Mouse (Mus musculus) regulatory T cell (primary cell): ENCODE results near the gene Nell2.

ENCODE experiments used
- in situ Hi-C: fragments of 300-600 bp; cut with MboI, MseI; formaldehyde crosslinking; loops from one replicate; pipeline ENCODE4 v1.15.1; 2025; ENCODE audit warnings: high pct_unique_total_duplicates

Nell2 gene

DNA sequence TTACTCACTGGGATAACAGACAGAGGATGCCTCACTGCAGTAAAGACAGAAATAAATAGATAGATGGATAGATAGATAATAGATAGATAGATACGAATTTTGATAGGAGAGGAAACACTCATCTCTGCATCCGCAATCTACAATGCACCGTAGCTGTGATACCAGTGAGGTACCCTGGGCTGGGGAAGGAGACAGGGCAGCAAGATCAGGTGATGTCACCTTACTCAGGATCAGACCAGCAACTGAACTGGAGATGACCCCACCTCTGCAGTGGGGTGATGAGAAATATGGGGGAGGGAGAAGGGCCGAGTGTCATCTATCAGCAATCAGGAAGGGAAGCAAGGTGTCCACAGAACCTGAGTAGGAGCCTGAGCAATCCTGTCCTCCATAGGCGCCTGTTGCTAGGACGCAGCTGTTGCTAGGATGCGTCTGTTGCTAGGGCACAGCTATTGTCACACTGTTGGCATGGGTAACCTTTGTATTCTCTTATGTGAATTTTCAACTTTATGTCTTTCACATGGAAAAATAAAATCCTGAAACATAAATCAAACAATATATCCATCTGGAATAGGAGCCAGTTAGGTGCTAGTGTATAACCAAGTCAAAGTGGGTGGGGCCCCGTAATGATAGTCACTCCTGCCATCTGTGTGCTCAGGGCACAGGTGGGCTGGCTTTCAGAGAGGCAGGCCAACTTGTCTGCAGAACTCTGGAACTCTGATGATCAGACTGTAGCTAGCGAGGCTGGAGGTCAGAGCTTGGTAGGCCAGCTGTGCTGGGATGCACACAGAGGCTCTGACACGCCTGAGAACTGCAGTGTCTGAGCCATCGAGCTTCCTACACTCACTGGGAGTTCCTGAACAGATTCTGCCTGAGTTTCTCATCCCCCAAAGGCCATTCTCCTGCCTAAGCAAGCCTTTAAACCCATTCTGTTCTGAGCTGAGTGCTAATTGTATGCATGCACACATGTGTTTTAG lies 193.7 kb downstream of the Nell2 start:
- in situ Hi-C loops: no loop called here

GRCm38 (mm10) chr15:95333229-95333628 lies 195.1 kb downstream of the Nell2 start:
- in situ Hi-C loops: no loop called here

GRCm38 (mm10) chr15:95330926-95331325 lies 197.4 kb downstream of the Nell2 start:
- in situ Hi-C loops: no loop called here

GRCm38 (mm10) chr15:95322744-95323143 lies 205.6 kb downstream of the Nell2 start:
- in situ Hi-C loops: no loop called here

DNA sequence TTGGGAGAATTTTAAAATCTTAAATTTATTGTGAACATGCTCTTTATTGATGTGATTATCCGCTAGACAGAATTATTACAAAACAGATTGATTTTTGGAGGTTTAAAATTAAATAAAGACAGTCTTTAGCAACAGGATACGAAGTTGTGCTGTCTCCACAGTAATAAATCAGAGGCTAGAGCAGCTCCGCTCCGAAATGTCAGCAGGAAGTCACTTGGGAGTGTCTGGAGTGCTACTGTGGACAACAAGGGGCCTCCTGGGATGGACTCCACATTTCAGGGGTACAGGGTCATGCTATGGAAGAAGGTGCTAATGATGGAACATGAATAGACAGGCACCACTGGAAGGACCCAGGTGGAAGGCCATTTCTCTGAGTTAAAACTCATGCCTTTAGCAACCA lies 211.7 kb downstream of the Nell2 start:
- in situ Hi-C loops: loop anchor here (10.0 kb wide), 1 partner anchor 512 kb away; no protein-coding TSS in a partner anchor

DNA sequence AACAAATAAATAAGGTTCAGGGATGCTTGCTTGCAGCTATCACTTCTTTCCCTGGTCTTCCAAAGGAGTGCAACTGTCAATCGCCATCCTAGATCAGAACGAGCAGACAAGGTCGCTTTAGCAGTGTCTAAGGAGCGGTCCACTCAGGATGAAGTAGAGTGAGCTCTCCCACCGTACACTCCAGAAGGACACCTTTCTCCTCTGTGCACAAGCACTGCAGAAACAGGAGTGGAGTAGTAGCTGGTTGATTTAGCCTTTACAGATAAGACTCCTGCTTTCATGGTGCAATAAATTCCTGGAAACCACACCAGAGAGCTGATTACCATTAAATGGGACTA lies 213.6 kb downstream of the Nell2 start:
- in situ Hi-C loops: loop anchor here (10.0 kb wide), 1 partner anchor 510 kb away; no protein-coding TSS in a partner anchor

DNA sequence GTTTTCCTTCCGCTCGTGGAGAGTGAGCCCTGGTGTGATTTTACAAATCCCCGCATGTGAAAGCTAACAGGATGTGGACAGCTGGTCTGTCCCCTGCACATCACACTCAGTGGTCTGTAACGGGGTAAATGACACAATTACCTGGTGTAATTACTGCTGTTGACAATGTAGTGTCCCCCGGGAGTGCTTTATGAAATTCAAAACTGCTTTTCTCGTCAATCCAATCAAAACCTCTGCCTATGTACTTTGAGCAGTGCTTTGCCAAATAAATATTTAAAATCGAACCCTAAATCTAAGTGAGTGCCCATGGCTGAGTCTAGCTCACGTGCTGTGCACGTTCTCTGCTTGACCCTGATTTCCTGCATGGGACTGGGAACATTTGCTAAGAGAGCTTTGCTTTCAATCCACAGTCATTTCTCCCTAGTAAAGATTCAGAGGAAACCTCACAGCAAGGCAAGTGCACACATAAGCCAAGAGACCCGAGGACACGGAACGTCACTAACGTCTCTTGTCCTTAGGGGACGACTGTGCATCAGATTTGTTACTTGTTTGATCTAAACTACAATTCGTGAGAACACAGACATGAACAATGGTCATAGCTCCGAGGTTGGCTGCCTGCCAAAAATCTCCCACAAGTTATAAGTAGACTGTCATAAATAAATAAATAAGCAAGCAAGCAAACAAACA lies 214.1 kb downstream of the Nell2 start:
- in situ Hi-C loops: loop anchor here (10.0 kb wide), 1 partner anchor 509 kb away; no protein-coding TSS in a partner anchor

DNA sequence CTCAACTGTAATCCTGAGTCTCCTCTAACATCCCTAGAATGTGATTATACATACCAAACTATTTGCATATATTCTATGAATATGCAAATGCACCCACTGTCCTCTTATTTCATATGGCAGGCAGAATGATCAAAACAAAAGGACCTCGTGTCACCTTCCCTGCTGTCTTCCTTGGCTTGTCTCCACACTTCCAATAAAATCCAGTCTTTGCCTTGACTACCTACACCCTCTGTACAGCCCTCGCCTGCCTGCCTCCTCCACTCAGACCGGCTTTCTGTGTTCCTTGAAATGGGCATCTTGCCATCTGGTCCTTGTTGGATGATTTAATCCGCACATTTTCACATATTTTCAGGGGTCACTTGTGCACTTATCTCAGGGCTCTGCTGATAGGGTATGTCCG lies 215.1 kb downstream of the Nell2 start:
- in situ Hi-C loops: loop anchor here (10.0 kb wide), 1 partner anchor 508 kb away; no protein-coding TSS in a partner anchor

- in situ Hi-C loops: no loop called here
Observed at GRCm38 (mm10) chr15:95304102-95304501, 224.3 kb downstream of the Nell2 start.

- in situ Hi-C loops: no loop called here
Observed at GRCm38 (mm10) chr15:95296561-95296960, 231.8 kb downstream of the Nell2 start.

- in situ Hi-C loops: no loop called here
Observed at GRCm38 (mm10) chr15:95289047-95289446, 239.3 kb downstream of the Nell2 start.

DNA sequence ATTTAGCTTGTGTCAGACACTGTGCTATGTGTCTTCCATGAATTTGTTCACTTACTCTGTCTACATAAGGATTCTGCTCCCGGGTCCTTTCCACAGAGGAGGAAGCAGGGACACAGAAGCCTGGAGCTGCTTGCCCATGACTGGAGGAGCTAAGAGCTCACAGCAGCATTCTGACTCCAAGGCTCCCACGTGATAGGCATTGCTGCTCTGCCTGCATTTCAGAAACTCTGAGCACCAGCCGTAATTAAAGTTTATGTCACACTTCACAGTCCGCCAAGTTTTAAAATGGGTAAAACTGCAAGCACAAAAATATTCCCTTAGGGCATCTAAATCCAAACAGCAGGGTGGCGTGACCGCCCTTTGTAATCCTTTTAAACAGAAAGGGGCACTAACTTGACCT lies 243.2 kb downstream of the Nell2 start:
- in situ Hi-C loops: no loop called here

DNA sequence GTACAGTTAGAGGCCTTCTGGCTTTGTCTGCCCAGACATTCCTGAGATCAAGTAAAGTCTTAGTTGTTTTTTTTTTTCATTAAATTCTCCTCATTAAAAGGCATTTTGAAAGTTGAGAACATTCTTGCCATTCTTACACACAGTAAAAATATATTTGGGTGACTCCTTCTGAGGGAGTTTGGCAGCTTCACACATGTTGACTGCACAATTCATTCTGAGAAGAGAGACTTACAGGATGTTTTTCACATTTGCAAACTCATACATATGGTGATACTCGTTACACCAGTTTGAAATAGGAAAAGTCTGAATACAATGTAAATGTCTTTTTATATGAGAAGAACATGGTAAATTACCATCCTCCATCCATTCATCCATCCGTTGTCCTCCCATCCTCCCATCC lies 247.4 kb downstream of the Nell2 start:
- in situ Hi-C loops: no loop called here

- in situ Hi-C loops: no loop called here
Observed at GRCm38 (mm10) chr15:95278001-95278400, 250.4 kb downstream of the Nell2 start.

GRCm38 (mm10) chr15:95276556-95276955 lies 251.8 kb downstream of the Nell2 start:
- in situ Hi-C loops: no loop called here

DNA sequence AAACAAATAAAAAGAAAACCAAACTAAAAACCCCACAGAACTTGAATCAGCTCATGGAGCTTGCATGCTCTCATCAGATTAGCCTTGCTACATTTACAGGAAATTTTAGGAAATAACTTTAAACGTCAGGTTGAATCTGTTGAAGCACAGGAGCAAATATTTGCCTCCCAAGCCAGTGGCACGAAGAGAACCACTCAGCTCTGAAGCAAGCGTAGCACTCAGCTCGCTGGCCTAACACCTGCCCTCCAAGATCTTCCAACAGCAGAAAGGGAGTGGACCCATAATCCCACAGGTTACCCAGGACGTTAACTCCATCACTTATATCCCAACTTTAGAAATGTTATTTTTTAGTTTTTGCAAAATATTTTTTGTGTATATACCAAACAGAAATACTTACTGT lies 252.8 kb downstream of the Nell2 start:
- in situ Hi-C loops: no loop called here

DNA sequence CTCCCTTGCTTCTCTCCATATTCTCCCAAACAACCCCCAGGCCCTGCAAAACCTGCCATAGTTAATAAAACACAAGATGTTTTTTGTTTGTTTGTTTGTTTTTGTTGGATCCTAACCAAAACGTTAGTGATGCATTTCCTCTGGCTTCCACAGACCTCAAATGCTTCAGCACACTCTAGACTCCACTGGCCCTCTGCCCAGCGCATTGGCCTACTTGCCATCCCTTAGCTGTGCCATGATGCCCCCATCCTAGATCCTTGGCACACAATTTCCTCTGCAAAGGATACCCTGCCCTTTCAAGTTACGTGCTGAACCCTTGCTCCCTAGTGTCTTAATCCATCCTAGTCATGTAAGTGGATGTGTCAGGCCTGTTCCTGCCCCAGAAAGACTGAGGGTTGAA lies 255.1 kb downstream of the Nell2 start:
- in situ Hi-C loops: no loop called here

GRCm38 (mm10) chr15:95272167-95272566 lies 256.2 kb downstream of the Nell2 start:
- in situ Hi-C loops: no loop called here

DNA sequence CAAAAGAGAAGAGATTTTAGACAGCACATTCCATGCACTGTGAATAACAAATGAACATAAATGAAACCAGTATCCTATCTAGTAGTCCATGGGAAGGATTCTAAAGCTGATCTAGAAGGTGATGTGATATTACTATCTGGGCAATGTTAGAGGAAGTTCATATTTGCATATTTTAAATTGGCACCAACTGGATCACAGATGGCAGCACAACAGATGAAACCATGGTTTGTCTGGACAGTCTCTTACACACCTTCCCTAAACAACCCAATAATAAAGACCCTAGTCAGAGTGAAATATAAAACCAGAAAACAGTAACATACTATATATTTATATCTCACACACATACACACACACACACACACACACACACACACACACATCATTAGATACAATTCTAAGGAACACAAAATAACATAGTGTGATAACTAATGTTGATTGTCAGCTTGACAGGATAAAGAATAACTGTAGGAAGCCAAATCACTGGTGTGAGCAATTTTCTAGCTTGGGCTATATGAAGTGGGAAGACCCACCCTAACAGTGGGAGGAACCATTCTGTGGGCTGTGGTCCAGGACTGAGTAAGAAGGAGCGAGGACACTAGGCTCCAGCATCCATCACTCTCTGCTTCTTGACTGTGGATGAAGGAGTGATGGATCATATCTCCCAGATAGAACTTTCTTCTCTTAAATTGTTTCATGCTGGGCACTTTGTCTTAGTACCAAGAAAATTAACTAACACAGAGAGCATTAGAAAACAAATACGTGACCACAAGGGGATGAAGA lies 268.5 kb downstream of the Nell2 start:
- in situ Hi-C loops: no loop called here

- in situ Hi-C loops: no loop called here
Observed at GRCm38 (mm10) chr15:95257131-95257530, 271.2 kb downstream of the Nell2 start.

DNA sequence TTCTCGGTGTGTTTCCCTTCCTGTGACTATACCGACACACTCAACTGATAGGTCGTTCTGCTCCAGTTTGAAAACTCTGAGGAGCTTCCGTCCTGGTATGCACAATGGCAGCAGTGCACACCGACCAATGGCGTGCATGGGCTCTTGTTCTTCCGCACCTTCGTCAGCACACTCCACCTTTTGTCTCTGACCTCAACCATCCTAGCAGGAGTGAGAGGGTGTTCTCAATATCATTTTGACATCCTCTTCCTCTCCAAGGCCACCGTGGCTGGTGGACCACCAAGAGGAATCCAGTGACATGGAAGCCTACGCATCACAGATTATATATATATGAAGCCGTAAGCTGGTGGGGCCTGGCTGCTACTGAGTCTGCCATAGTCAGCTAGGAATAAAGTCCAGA lies 282.8 kb downstream of the Nell2 start:
- in situ Hi-C loops: no loop called here

- in situ Hi-C loops: no loop called here
Observed at GRCm38 (mm10) chr15:95243876-95244275, 284.5 kb downstream of the Nell2 start.
